Mouse (Mus musculus) embryonic facial prominence, embryonic 14.5 days (tissue): Measurements from ENCODE around the gene Tmem254c. TPM values are rescaled to one million over a fixed set of nuclear protein-coding genes. Genes with fewer than 3 reads are reported as not detected.
"Not testable (repeated sequence)": the region's sequence is repeated elsewhere in the genome, so short reads cannot be mapped to it uniquely, and the experiment has no call there.

Source experiments
- ATAC-seq: fragments of 200-750 bp; cut with Nextera tagmentation; 2 replicates; pipeline ENCODE4 v1.8.0; 2017; ENCODE audit warnings: low read depth, moderate number of reproducible peaks, moderate TSS enrichment
- DNase-seq: peaks from one replicate; pipeline ENCODE4 v3.0.0-alpha.2; 2015; ENCODE audit warnings: low spot score
- H3K27ac ChIP-seq: fragments of 300-500 bp; sonication (generic); replicated peaks from 2 replicates; pipeline ENCODE4 v1.5.1; 2014; ENCODE audit warnings: low read depth, mild to moderate bottlenecking, low read length, moderate library complexity
- H3K27me3 ChIP-seq: fragments of 300-500 bp; sonication (generic); replicated peaks from 2 replicates; pipeline ENCODE4 v1.6.1; 2014; ENCODE audit warnings: low read length; ENCODE audit not compliant: control insufficient read depth, insufficient read depth
- H3K36me3 ChIP-seq: fragments of 300-500 bp; sonication (generic); 2 replicates; pipeline ENCODE4 v1.6.1; 2014; ENCODE audit warnings: low read length, mixed read lengths; ENCODE audit not compliant: control insufficient read depth, insufficient read depth
- H3K4me1 ChIP-seq: fragments of 300-500 bp; sonication (generic); 2 replicates; pipeline ENCODE4 v1.6.1; 2014; ENCODE audit warnings: antibody characterized with exemption, low read length; ENCODE audit not compliant: control insufficient read depth, insufficient read depth
- H3K4me2 ChIP-seq: fragments of 300-500 bp; sonication (generic); 2 replicates; pipeline ENCODE4 v1.6.1; 2014; ENCODE audit warnings: low read depth, mild to moderate bottlenecking, low read length, moderate library complexity, mixed read lengths
- H3K4me3 ChIP-seq: fragments of 300-500 bp; sonication (generic); 2 replicates; pipeline ENCODE4 v1.5.1; 2014; ENCODE audit warnings: low read depth, mild to moderate bottlenecking, low read length
- H3K9ac ChIP-seq: fragments of 300-500 bp; sonication (generic); 2 replicates; pipeline ENCODE4 v1.6.1; 2014; ENCODE audit warnings: low read depth, mild to moderate bottlenecking, low read length, moderate library complexity, mixed read lengths
- H3K9me3 ChIP-seq: fragments of 300-500 bp; sonication (generic); 2 replicates; pipeline ENCODE4 v1.6.1; 2016; ENCODE audit warnings: low read length; ENCODE audit not compliant: control insufficient read depth
- WGBS: fragments of 180-500 bp; shearing (Covaris S2); extraction: QIAGEN DNeasy Blood & Tissue Kit; methylation state at CpG from one replicate; pipeline ENCODE4 v1.1.7; 2014; 5-methylcytosine and 5-hydroxymethylcytosine counted together
- polyA plus RNA-seq: library from polyadenylated mRNA; unstranded; fragments of >200 nt; fragmentation: Nextera tagmentation; extraction: Ambion mirVana; gene quantifications from 2 replicates; pipeline ENCODE4 v1.2.1, GENCODE M21; 2014

Tmem254c gene
- polyA plus RNA-seq, 1 experiment from 2014 or later: 29.2 TPM

GRCm38 (mm10) chr14:26016414-26016813, 50.7 kb downstream of the Tmem254c start:
- H3K27me3 ChIP-seq, DNase-seq, H3K4me3 ChIP-seq, H3K9ac ChIP-seq, H3K36me3 ChIP-seq, ATAC-seq, H3K27ac ChIP-seq, H3K4me1 ChIP-seq, H3K9me3 ChIP-seq, H3K4me2 ChIP-seq: not testable (repeated sequence)
- no CpG with 5 or more reads among the region's 7 CpGs for whole genome bisulfite sequencing

Other genes starting within 250 kb of the Tmem254c start
- 27.6 and 30.2 TPM in 2 replicates for gene Anxa11, start 225.2 kb downstream of the Tmem254c start, polyA plus RNA-seq
- gene Plac9a, start 164.3 kb downstream of the Tmem254c start, polyA plus RNA-seq: 0.62 TPM in 1 of 2 replicates, not detected in the other
- gene Tmem254a, start 139.7 kb downstream of the Tmem254c start, polyA plus RNA-seq: 2.6 and 5.5 TPM in 2 replicates
- gene Cphx1, start 129.1 kb downstream of the Tmem254c start, polyA plus RNA-seq: not detected in 2 replicates
- 1.1 and 1.6 TPM in 2 replicates for gene Duxbl1, start 88.8 kb downstream of the Tmem254c start, polyA plus RNA-seq
- 38.6 and 48.4 TPM in 2 replicates for gene Gm9780, start 24.6 kb downstream of the Tmem254c start, polyA plus RNA-seq
- gene Cphx2, start 14.2 kb upstream of the Tmem254c start, polyA plus RNA-seq: not detected in 2 replicates
- not detected in 2 replicates for gene Cphx3, start 14.9 kb upstream of the Tmem254c start, polyA plus RNA-seq
- gene Duxbl2, start 51.0 kb upstream of the Tmem254c start, polyA plus RNA-seq: 0.17 TPM in 1 of 2 replicates, not detected in the other
- 36.4 and 47.6 TPM in 2 replicates for gene Plac9b, start 115.1 kb upstream of the Tmem254c start, polyA plus RNA-seq
- 29.8 and 31.2 TPM in 2 replicates for gene Tmem254b, start 139.7 kb upstream of the Tmem254c start, polyA plus RNA-seq
- 1.8 and 3.1 TPM in 2 replicates for gene Duxbl3, start 190.6 kb upstream of the Tmem254c start, polyA plus RNA-seq